Mouse (Mus musculus) forebrain, embryonic 15.5 days (tissue): ENCODE data around the gene Ifi203. TPM values are rescaled to one million over a fixed set of nuclear protein-coding genes. Genes with fewer than 3 reads are reported as not detected.
"Not testable (repeated sequence)": the region's sequence is repeated elsewhere in the genome, so short reads cannot be mapped to it uniquely, and the experiment has no call there.

ENCODE experiments used
- ATAC-seq: fragments of 200-750 bp; cut with Nextera tagmentation; replicated peaks from 2 replicates; pipeline ENCODE4 v1.8.0; 2017; ENCODE audit warnings: mild to moderate bottlenecking, moderate TSS enrichment, moderate library complexity
- H3K27ac ChIP-seq: fragments of 300-500 bp; sonication (generic); replicated peaks from 2 replicates; pipeline ENCODE4 v1.5.1; 2015; ENCODE audit warnings: mild to moderate bottlenecking, inconsistent platforms
- H3K27me3 ChIP-seq: fragments of 300-500 bp; sonication (generic); 2 replicates; pipeline ENCODE4 v1.6.1; 2015; ENCODE audit warnings: inconsistent platforms
- H3K36me3 ChIP-seq: fragments of 300-500 bp; sonication (generic); 2 replicates; pipeline ENCODE4 v1.6.1; 2015; ENCODE audit warnings: mild to moderate bottlenecking, inconsistent platforms
- H3K4me1 ChIP-seq: fragments of 300-500 bp; sonication (generic); 2 replicates; pipeline ENCODE4 v1.6.1; 2015; ENCODE audit warnings: inconsistent platforms
- H3K4me2 ChIP-seq: fragments of 300-500 bp; sonication (generic); replicated peaks from 2 replicates; pipeline ENCODE4 v1.6.1; 2015; ENCODE audit warnings: mild to moderate bottlenecking, inconsistent platforms
- H3K4me3 ChIP-seq: fragments of 300-500 bp; sonication (generic); 2 replicates; pipeline ENCODE4 v1.5.1; 2015; ENCODE audit warnings: mild to moderate bottlenecking, inconsistent platforms
- H3K9ac ChIP-seq: fragments of 300-500 bp; sonication (generic); replicated peaks from 2 replicates; pipeline ENCODE4 v1.6.1; 2015; ENCODE audit warnings: mild to moderate bottlenecking, inconsistent platforms
- H3K9me3 ChIP-seq: fragments of 300-500 bp; sonication (generic); 2 replicates; pipeline ENCODE4 v1.6.1; 2016; ENCODE audit warnings: inconsistent platforms
- WGBS: fragments of 180-500 bp; shearing (Covaris S2); methylation state at CpG from one replicate; pipeline ENCODE4 v1.1.7; 2015; ENCODE audit warnings: mixed read lengths; 5-methylcytosine and 5-hydroxymethylcytosine counted together
- polyA plus RNA-seq: library from polyadenylated mRNA; unstranded; fragments of >200 nt; fragmentation: Nextera tagmentation; extraction: Ambion mirVana; gene quantifications from 2 replicates; pipeline ENCODE4 v1.2.1, GENCODE M21; 2015

Ifi203 gene
- polyA plus RNA-seq, 1 experiment from 2014 or later = 2.3 TPM

GRCm38 (mm10) chr1:173941522-173941921 lies 950 bp downstream of the Ifi203 start:
- WGBS = 95% methylated on average over 2 of the region's 2 CpGs
- not testable (repeated sequence) for H3K4me1 ChIP-seq, H3K27ac ChIP-seq, ATAC-seq, H3K27me3 ChIP-seq, H3K4me2 ChIP-seq, H3K9me3 ChIP-seq, H3K36me3 ChIP-seq, H3K4me3 ChIP-seq, H3K9ac ChIP-seq

DNA sequence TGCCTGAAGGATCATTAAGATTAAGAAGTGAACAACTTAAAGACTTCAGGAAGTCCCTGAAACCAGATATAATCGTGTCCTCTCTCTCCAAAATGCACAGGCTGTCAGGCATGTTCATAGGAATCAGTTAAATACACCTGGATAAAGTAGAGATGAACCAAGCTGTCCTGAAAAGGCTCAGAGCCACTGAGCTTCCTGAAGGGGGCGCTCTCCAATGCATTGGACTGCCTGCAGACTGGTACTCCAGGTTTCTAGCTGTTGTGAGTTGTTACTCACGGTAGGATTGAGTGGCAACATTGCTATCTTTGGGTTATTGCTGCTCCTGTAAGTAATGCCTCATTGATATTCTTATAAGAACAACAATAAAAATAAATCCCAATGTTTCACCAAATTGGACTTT lies 23.2 kb downstream of the Ifi203 start:
- H3K4me3 ChIP-seq, H3K4me2 ChIP-seq, H3K27me3 ChIP-seq, ATAC-seq, H3K36me3 ChIP-seq, H3K9me3 ChIP-seq, H3K27ac ChIP-seq, H3K4me1 ChIP-seq, H3K9ac ChIP-seq: not testable (repeated sequence)
- 62% methylated on average over 3 of the region's 3 CpGs for WGBS

- Histone ChIP-seq H3K27me3 (no peaks in the 10 kb centered on the region), H3K36me3 (no peaks in the 10 kb centered on the region), H3K9ac (no peak overlapping the region), H3K4me2 (no peak overlapping the region), H3K4me1 (no peaks in the 10 kb centered on the region), H3K9me3 (no peaks in the 10 kb centered on the region), H3K4me3 (no peak overlapping the region), H3K27ac (no peak overlapping the region)
- 90% methylated on average over 2 of the region's 2 CpGs for WGBS
- ATAC-seq = no peak
These were observed 27.9 kb downstream of the Ifi203 start for GRCm38 (mm10) chr1:173914559-173914958.

GRCm38 (mm10) chr1:173913256-173913791 lies 29.1 kb downstream of the Ifi203 start:
- H3K4me3 ChIP-seq, H3K4me1 ChIP-seq, ATAC-seq, H3K36me3 ChIP-seq, H3K27ac ChIP-seq, H3K9ac ChIP-seq, H3K9me3 ChIP-seq, H3K27me3 ChIP-seq, H3K4me2 ChIP-seq: not testable (repeated sequence)

DNA sequence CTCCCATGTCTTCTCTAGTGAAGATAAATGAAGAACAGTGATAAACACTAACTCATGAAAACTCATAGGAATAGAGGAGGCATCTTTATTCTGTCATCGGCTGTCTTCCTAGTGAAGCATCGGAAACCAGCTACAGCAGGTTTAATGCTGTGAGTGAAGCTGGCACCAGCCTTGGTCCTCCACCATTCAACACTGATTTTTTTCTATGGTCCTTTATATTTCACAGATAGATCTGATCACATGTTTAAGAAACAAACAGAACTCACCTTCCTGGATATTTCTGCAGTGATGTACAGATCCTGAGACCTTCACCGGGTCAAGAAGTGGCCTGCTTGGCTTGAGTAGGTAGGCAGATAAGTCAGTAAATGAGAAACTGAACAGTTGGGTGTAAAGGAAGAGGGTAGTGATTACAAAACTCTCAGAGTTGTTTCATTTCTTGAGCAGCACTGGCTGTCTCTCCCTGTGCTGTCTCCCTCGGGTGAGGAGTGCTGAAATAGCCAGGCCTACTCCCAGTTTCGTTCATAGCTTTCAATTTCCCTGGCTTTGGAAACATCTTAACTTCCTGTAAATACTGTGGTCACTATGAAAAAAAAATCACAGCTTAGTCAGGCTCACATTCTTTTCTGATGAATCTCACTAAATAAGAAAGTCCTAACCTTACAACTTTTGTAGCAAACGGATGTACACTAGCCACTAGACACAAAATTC lies 29.8 kb downstream of the Ifi203 start, which contains the start of gene Ifi211:
Ifi211 (minus strand) TSS at position 499 of the 708 bp plus-strand sequence.
- H3K4me3 ChIP-seq = not testable (repeated sequence)

DNA sequence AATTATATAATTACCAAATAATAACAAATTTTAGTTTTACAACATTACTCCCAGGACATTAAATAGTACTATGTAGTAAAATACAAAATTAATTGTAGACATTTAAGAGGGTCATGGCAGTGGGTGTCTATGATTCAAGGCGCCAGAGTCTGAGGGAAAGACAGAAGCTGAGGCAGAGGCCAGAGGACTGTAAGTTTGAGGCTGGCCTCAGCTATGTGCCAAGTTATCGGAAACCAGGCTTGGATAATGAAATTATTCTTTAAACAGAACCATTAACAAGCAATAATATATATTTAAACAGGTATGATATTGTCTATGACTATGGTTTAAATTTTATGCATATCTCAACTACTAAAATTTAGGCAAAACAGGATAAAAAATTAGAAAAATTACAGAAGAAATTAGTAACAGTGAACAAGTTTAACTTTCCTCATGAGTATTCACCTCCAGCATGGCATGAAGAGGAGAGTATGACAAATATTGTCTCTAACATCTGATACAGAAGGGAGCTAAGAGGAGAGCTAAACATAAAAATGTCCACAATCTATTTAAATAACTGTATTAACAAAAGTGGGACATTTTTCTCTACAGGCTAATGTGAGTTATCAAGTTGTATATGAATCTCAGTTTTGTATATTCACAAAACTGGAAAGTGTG lies 30.5 kb downstream of the Ifi203 start:
- no peaks in the 10 kb centered on the region for H3K27me3 ChIP-seq
- no peak overlapping the region for H3K4me3 ChIP-seq
- no peak for ATAC-seq
- H3K9me3 ChIP-seq = no peaks in the 10 kb centered on the region
- no peaks in the 10 kb centered on the region for H3K36me3 ChIP-seq
- no peak overlapping the region for H3K27ac ChIP-seq
- no peak overlapping the region for H3K4me2 ChIP-seq
- H3K4me1 ChIP-seq = no peaks in the 10 kb centered on the region
- no peak overlapping the region for H3K9ac ChIP-seq
- WGBS = 93% methylated on average over 2 of the region's 2 CpGs

More for the DNA sequence above, 29.8 kb downstream of the Ifi203 start, which contains the start of gene Ifi211:
- H3K27me3 ChIP-seq, ATAC-seq, H3K9me3 ChIP-seq, H3K27ac ChIP-seq, H3K9ac ChIP-seq, H3K4me1 ChIP-seq, H3K4me2 ChIP-seq, H3K36me3 ChIP-seq: not testable (repeated sequence)
- 87% methylated on average over 6 of the region's 6 CpGs for WGBS

DNA sequence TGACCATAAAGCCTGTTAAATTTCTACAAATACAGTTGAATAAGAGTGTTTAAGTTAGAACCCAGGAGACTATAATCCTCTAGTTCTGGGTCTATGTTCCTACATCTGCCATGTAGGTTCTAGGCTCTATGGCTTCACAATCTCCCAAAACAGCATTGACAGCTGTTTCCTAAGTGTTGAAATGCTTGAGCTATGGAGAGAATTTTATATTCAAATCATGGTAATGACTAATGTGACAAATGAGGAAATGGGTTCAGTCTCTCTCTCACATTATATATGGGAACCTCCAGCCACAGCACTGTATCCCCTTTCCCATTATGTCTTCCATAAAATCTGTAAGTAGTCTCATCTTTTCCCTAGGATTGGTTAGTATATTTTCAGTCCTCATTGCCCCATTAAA lies 34.1 kb downstream of the Ifi203 start:
- H3K4me3 ChIP-seq, H3K27me3 ChIP-seq, H3K9me3 ChIP-seq, H3K9ac ChIP-seq, H3K4me2 ChIP-seq, ATAC-seq, H3K4me1 ChIP-seq, H3K27ac ChIP-seq, H3K36me3 ChIP-seq: not testable (repeated sequence)

DNA sequence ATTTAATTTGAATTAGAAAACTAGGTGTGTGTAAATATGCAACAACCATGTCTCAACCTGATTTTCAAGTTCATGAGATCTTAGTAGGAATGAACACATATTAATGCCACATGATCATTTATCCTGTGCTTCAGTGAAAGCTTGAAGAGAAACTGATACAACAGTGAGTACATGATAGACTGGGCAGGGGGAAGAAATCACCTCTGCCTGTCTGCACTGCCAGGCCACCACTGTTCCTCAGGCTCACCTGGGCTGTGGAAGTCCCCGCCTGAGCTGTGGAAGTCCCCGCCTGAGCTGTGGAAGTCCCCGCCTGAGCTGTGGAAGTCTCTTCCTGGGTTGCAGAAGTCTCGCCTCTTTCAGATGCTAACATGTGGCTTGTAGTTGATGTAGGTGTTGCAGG lies 36.6 kb downstream of the Ifi203 start:
- H3K27me3 ChIP-seq, ATAC-seq: not testable (repeated sequence)
- 89% methylated on average over 4 of the region's 4 CpGs for WGBS

GRCm38 (mm10) chr1:173889741-173890140 lies 52.7 kb downstream of the Ifi203 start:
- not testable (repeated sequence) for H3K27ac ChIP-seq, H3K4me1 ChIP-seq, H3K36me3 ChIP-seq, H3K4me2 ChIP-seq, H3K4me3 ChIP-seq, H3K9ac ChIP-seq, ATAC-seq, H3K9me3 ChIP-seq, H3K27me3 ChIP-seq

More for the DNA sequence above, 36.6 kb downstream of the Ifi203 start:
- H3K4me3 ChIP-seq, H3K9me3 ChIP-seq, H3K4me2 ChIP-seq, H3K9ac ChIP-seq, H3K36me3 ChIP-seq, H3K4me1 ChIP-seq, H3K27ac ChIP-seq: not testable (repeated sequence)

GRCm38 (mm10) chr1:173887026-173887787 lies 55.3 kb downstream of the Ifi203 start:
- H3K9me3 ChIP-seq, H3K36me3 ChIP-seq, H3K4me3 ChIP-seq, H3K27me3 ChIP-seq, H3K4me2 ChIP-seq, ATAC-seq, H3K27ac ChIP-seq, H3K4me1 ChIP-seq, H3K9ac ChIP-seq: not testable (repeated sequence)
- WGBS = 83% methylated on average over 1 of the region's 2 CpGs

GRCm38 (mm10) chr1:173880004-173880666 lies 62.3 kb downstream of the Ifi203 start:
- H3K9me3 ChIP-seq, H3K27me3 ChIP-seq, H3K4me1 ChIP-seq, H3K36me3 ChIP-seq, H3K4me2 ChIP-seq, H3K27ac ChIP-seq, H3K4me3 ChIP-seq, H3K9ac ChIP-seq: not testable (repeated sequence)
- peak; percentile 91 for ATAC-seq
- WGBS = 53% methylated on average over 3 of the region's 3 CpGs
